ENCODE assay signal across 10 mouse cellular contexts in the genomic region with DNA sequence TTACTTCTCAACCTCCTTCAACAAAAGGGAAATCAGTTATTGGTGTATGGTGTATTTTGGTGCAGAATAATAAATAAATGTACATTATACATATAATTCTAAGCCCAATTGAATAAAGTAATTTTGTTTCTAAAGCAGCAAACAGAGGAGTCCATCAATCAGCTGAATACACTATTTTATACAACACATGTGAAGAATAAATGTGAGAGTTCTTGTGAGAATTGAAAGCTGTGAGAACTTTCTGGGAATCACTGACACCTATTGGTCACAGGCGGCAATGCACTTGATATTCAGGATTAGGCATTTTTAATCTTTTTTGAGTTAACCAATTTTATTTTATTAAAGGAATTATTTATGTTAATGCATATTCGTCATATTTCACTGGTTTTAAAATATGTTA.
DNase-seq lines count a peak whose midpoint lies in the region; ATAC-seq and TF ChIP-seq lines count a peak whose summit lies in the region.
"Had no signal": no experiment of that assay in that cellular context is flagged by ENCODE, and none has a peak within 500 bp of the region (broad histone marks: within the 10 kb centered on the region; RNA-seq: fewer than 3 reads in every experiment).

No protein-coding gene starts in this region.

- ATAC-seq in midbrain, embryonic 11.5 days (ENCODE audit: low FRiP score): no peak
- no peak for ATAC-seq in midbrain, embryonic 15.5 days (replicated peaks)
- ATAC-seq in common myeloid progenitor, adult 5-6 weeks (replicated peaks; ENCODE audit: low read depth, poor library complexity, severe bottlenecking): peak; percentile 76; the same call in 1 of the 2 replicates
- 0 out of 2 replicates have a peak, but pooled peaks have one; percentile 70 for ATAC-seq in megakaryocyte-erythroid progenitor cell, adult 5-6 weeks (replicated peaks; ENCODE audit: low FRiP score, low TSS enrichment, poor library complexity, severe bottlenecking)

- TF ChIP-seq CTCF in gastrocnemius, adult 2 months (IDR thresholded peaks at IDR 0.05): peak; percentile 50

- no peak overlapping the region for H3K4me2 ChIP-seq in midbrain, embryonic 11.5 days
- no peak overlapping the region for H3K4me2 ChIP-seq in midbrain, embryonic 15.5 days
- H3K4me2 ChIP-seq: kidney, embryonic 15.5 days had no signal

- H3K4me3 ChIP-seq in gastrocnemius, adult 2 months: no peak overlapping the region
- H3K4me3 ChIP-seq in midbrain, embryonic 11.5 days (ENCODE audit: low read depth, low read length): no peak overlapping the region
- H3K4me3 ChIP-seq in midbrain, embryonic 15.5 days: no peak overlapping the region
- H3K4me3 ChIP-seq: erythroblast, embryonic 14.5 days; kidney, embryonic 15.5 days had no signal

- H3K9ac ChIP-seq in midbrain, embryonic 11.5 days (ENCODE audit: low read length): no peak overlapping the region
- no peak overlapping the region for H3K9ac ChIP-seq in midbrain, embryonic 15.5 days
- H3K9ac ChIP-seq: kidney, embryonic 15.5 days had no signal

- H3K4me1 ChIP-seq in midbrain, embryonic 11.5 days (ENCODE audit: control insufficient read depth, insufficient read depth, low read length): no peaks in the 10 kb centered on the region
- no peaks in the 10 kb centered on the region for H3K4me1 ChIP-seq in midbrain, embryonic 15.5 days
- H3K4me1 ChIP-seq: kidney, embryonic 15.5 days had no signal

- no peak for DNase-seq in gastrocnemius, adult 2 months
- DNase-seq in gastrocnemius, adult 18-20 months (ENCODE audit: low spot score): no peak
- peak; percentile 82 for DNase-seq in midbrain, embryonic 11.5 days (ENCODE audit: low spot score, missing footprints)
- no peak for DNase-seq in natural killer cell, adult 2 months (ENCODE audit: low spot score in 2 of 2)
- DNase-seq in lung, adult 18-20 months: no peak

- no peaks in the 10 kb centered on the region for H3K9me3 ChIP-seq in midbrain, embryonic 11.5 days (ENCODE audit: control insufficient read depth, low read length)
- no peaks in the 10 kb centered on the region for H3K9me3 ChIP-seq in midbrain, embryonic 15.5 days
- H3K9me3 ChIP-seq: kidney, embryonic 15.5 days had no signal

- intact Hi-C loops in gastrocnemius, adult 2 months (cut with DNase I): no loop called here

- WGBS in midbrain, embryonic 11.5 days: 0% methylated on average over 2 of the region's 2 CpGs
- WGBS in midbrain, embryonic 15.5 days: 0% methylated on average over 2 of the region's 2 CpGs

- no peaks in the 10 kb centered on the region for H3K36me3 ChIP-seq in midbrain, embryonic 11.5 days (ENCODE audit: control insufficient read depth, insufficient read depth, low read length)
- no peaks in the 10 kb centered on the region for H3K36me3 ChIP-seq in midbrain, embryonic 15.5 days (replicated peaks)
- H3K36me3 ChIP-seq: kidney, embryonic 15.5 days had no signal

- H3K27me3 ChIP-seq in midbrain, embryonic 11.5 days (ENCODE audit: control insufficient read depth, insufficient read depth, low read length): no peaks in the 10 kb centered on the region
- H3K27me3 ChIP-seq in midbrain, embryonic 15.5 days (replicated peaks): no peaks in the 10 kb centered on the region
- H3K27me3 ChIP-seq: kidney, embryonic 15.5 days had no signal

- no peak overlapping the region for H3K27ac ChIP-seq in gastrocnemius, adult 2 months
- H3K27ac ChIP-seq in midbrain, embryonic 11.5 days (ENCODE audit: low read depth, low read length): no peak overlapping the region
- no peak overlapping the region for H3K27ac ChIP-seq in midbrain, embryonic 15.5 days
- H3K27ac ChIP-seq: kidney, embryonic 15.5 days had no signal

Comparison
In these comparisons a context has a peak if more than half of its experiments do, and no peak if none do; other contexts are left out.
1. ATAC-seq: peak in common myeloid progenitor, adult 5-6 weeks (single experiment) and megakaryocyte-erythroid progenitor cell, adult 5-6 weeks (single experiment); none in midbrain, embryonic 11.5 days (single experiment) and midbrain, embryonic 15.5 days (single experiment).